Mouse (Mus musculus) macrophage (primary cell): Measurements from ENCODE around the gene Rpgrip1l. TPM values are rescaled to one million over a fixed set of nuclear protein-coding genes. Genes with fewer than 3 reads are reported as not detected.

Experiments used
- H3K27ac ChIP-seq: fragments of 350-480 bp; formaldehyde crosslinking; 2 replicates; pipeline ENCODE4 v1.9.0; 2021
- H3K36me3 ChIP-seq: fragments of 350-480 bp; formaldehyde crosslinking; 2 replicates; pipeline ENCODE4 v1.9.0; 2021; ENCODE audit errors: inconsistent target
- H3K4me3 ChIP-seq: fragments of 350-480 bp; formaldehyde crosslinking; 2 replicates; pipeline ENCODE4 v1.9.0; 2021; ENCODE audit errors: inconsistent target
- H3K79me2 ChIP-seq: fragments of 350-480 bp; formaldehyde crosslinking; 2 replicates; pipeline ENCODE4 v1.9.0; 2021; ENCODE audit errors: inconsistent target
- WGBS: methylation state at CpG from one replicate; pipeline ENCODE4 v1.1.7; 2026; ENCODE audit warnings: inconsistent platforms; ENCODE audit not compliant: missing documents; 5-methylcytosine and 5-hydroxymethylcytosine counted together
- polyA plus RNA-seq: library from polyadenylated mRNA; stranded (reverse); fragments of 250-400 nt; gene quantifications from 3 replicates; pipeline ENCODE4 v1.2.4, GENCODE M21; 2018; ENCODE audit warnings: inconsistent platforms

Gene Rpgrip1l
- polyA plus RNA-seq, 1 experiment from 2014 or later = 2.3 TPM

DNA sequence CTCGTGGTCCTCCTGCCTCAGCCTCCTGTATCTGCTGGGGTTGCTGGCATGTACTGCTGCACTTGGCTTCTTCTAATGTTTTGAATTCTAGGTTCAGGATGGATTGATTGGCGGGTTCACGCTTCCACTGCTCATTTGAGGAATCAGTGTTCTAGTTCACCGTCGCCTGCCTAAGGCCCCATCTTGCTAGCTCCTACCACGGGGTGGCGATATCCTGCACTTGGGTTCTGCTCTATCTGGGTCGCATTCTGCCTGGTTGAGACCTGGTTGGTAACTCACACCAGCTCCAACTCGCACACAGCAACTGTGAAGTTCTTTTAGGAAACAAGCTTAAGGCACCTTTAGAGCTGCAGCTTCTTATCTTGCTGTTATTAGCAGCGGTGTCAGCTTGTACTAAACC is 34.1 kb upstream of the Rpgrip1l start:
- WGBS = 97% methylated on average over 10 of the region's 10 CpGs
- Histone ChIP-seq H3K4me3 (no peak overlapping the region), H3K79me2 (peaks cover 10% of the 10 kb centered on the region; the same call in 1 of the 2 replicates), H3K27ac (no peak overlapping the region), H3K36me3 (no peaks in the 10 kb centered on the region)

DNA sequence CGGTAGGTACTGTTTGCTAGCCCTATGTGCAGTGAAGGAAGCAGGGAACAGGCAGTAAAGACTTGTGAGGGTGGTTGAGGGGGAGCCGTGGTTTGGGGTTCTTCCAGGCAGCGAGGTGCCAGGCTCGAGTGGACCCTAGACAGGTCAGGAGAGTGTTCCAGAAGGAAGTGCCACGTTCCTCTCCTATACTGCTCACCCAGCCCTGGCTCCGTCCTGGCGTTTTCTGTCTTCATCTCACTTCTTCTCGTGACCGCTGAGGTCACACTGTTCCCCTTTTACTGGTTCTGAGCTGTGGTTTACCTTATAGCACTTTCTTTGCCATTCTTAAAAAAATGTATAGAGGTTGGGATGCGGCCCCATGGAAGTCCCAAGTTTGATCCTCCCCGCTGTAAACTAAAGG is 31.6 kb upstream of the Rpgrip1l start:
- no peaks in the 10 kb centered on the region for H3K36me3 ChIP-seq
- WGBS = 25% methylated on average over 11 of the region's 11 CpGs
- H3K4me3 ChIP-seq = no peak overlapping the region
- H3K27ac ChIP-seq = 0 out of 2 replicates have a peak overlapping the region, but pooled peaks have one; percentile 5
- peaks cover 10% of the 10 kb centered on the region; the same call in 1 of the 2 replicates for H3K79me2 ChIP-seq

DNA sequence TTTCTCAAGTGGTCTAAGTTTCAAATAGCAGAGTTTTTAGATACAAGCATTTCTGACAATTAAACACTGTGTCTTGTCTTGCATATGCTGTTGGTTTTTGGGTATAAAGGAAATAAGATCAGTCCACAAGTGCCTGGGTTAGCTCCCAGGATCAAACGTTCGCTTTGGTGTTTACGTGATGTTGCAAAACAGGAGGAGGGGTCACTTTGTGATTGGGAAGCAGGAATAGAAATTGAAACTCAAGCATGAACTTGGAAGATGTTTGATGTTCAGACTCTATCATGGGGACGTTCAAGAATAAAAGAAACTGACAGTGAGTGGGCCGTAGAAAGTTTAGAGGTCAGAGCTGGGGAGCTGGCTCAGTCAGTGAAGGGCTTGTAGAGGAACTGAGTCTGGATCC is 29.7 kb upstream of the Rpgrip1l start:
- Histone ChIP-seq H3K36me3 (no peaks in the 10 kb centered on the region), H3K27ac (no peak overlapping the region), H3K4me3 (no peak overlapping the region), H3K79me2 (peaks cover 16% of the 10 kb centered on the region; the same call in 1 of the 2 replicates)
- WGBS = 36% methylated on average over 5 of the region's 5 CpGs

DNA sequence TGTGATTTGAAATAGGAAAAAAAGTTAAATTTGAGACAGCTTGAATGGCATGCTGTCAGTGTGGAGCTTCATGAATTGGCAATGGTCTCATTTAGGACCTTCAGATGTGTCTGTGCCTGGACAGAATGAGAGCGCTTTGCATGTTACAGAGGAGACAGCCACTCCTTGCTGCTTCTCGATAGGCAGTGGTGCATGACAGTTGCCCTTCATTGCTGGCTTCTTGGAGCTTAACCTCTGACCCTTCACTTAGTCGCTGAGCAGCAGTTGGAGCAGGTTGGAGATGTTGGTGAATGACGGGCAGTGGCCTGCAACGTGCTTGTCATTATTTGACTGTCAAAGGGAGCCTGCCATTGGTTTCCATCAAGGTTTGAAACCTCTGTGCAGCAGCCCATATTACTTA is 29.1 kb upstream of the Rpgrip1l start:
- Histone ChIP-seq H3K79me2 (peaks cover 16% of the 10 kb centered on the region; the same call in 1 of the 2 replicates), H3K27ac (no peak overlapping the region), H3K36me3 (no peaks in the 10 kb centered on the region), H3K4me3 (no peak overlapping the region)
- 81% methylated on average over 4 of the region's 5 CpGs for WGBS

DNA sequence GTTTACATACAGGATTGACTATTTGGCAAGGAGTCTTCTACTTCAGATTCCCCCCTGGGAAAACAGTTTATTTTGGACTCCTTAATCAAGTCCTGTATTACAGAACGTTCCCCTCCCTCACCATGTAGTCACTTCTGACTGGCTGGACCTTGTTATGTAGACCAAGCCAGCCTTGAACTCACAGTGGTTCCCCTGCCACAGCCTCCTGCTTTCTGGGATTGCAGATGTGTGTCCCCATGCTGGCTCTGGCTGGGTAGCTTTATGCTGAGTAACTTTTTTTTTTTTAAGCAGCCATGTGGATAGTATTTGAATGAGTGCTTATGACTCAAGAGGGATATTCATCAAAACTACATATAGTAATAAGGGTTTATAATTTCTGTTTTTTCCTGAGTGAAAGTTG is 27.7 kb upstream of the Rpgrip1l start:
- 92% methylated on average over 1 of the region's 1 CpGs for WGBS
- no peaks in the 10 kb centered on the region for H3K36me3 ChIP-seq
- no peak overlapping the region for H3K27ac ChIP-seq
- no peak overlapping the region for H3K4me3 ChIP-seq
- peaks cover 23% of the 10 kb centered on the region; the same call in 1 of the 2 replicates for H3K79me2 ChIP-seq

DNA sequence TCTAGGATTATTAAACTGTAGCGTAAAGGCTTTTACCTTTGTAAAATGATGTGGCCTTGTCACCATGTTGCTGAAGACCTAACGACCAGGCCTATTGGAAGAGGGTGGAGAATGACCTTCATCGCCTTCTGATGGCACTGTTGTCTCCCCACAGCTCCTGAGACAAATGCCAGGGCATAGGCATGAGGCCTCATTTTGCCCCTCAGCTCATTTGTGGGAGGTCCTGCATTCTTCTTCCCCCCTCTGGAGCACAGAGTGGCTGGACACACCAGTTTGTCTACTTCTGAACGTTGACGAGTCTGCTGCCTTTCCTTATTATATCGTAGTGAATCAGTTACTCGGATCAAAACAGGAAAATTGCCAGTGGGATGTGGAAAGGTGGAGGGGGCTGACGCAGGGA is 26.6 kb upstream of the Rpgrip1l start:
- Histone ChIP-seq H3K27ac (no peak overlapping the region), H3K79me2 (peaks cover 24% of the 10 kb centered on the region; the same call in 1 of the 2 replicates), H3K36me3 (no peaks in the 10 kb centered on the region), H3K4me3 (no peak overlapping the region)
- 95% methylated on average over 6 of the region's 8 CpGs for WGBS

DNA sequence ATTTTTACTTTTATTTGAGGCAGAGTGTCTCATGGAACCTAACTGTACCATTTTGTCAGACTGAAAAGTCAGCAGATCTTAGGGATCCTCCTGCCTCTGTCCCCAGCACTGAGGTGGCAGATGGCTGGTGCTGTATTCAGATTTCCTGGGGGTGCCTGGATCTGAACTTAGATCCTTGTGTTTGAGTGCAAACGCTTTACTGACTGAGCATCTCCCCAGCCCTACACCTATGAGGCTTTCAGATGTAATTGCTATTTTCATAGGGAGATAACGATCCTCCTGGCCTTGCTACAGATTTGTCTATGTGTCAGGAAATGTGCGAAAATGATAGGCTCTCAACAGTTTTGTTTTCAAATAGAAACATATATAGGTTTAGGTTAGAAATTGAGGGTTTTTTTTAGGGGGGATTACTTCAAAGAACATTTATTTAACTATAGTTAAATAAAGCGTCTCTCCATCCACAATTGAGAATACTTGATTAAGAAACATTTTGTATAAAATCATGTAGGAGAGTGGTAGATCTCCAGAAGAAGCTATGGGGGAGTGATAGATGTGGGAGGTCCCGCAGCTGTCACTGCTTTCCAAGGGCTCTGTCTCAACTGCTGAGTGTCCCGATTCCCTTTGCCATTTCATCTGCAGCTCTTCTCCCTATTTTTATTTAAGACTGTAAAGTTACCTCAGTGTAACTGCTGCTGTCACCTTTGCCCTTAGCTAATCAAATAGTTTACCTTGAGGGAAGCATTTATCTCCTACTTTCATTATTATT is 25.5 kb upstream of the Rpgrip1l start:
- H3K79me2 ChIP-seq = peaks cover 35% of the 10 kb centered on the region; the same call in 1 of the 2 replicates
- WGBS = 100% methylated on average over 6 of the region's 6 CpGs
- no peak overlapping the region for H3K4me3 ChIP-seq
- H3K27ac ChIP-seq = no peak overlapping the region
- H3K36me3 ChIP-seq = no peaks in the 10 kb centered on the region

DNA sequence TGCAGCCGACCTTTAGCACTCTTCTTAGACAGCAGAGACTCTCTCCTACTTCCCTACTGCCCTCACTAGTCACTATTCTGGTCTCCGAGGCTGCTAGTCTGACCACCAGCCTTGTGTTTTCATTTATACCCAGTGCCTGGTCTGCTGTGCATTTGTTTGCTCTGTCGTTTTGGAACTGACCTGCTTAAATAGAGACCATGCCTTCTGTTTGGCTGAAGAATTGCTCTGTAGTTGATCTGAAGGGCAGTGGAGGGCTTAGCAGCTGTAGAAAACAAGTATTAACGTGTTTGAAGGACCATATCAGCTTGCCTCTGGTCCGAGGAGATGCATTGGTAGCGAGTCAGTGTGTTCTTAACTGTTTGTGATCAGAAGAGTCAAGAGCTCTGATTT is 16.4 kb upstream of the Rpgrip1l start:
- WGBS = 87% methylated on average over 6 of the region's 6 CpGs
- H3K79me2 ChIP-seq = peaks cover 90% of the 10 kb centered on the region; the same call in 1 of the 2 replicates
- no peak overlapping the region for H3K27ac ChIP-seq
- 0 out of 2 replicates have a peak, but pooled peaks cover 5% of the 10 kb centered on the region for H3K36me3 ChIP-seq
- H3K4me3 ChIP-seq = no peak overlapping the region

DNA sequence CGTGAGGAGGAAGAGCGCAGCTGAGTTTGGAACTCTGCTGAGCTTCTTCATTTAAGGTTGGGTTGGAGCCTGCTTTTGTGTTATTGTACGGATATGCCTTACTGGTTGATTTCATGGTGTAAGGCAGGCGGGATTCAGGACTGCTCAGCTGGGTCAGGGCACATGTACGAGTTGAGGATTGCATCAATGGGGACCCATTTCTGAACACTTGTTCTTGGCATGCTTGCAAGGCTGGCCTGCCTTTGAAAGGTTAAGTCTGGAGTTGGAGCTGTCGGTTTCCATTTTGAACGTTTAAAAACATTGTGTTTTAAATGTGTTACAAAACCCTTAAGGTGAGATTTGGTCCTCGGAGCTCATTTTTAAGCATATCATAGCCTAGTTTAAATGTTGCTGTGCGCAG is 16.0 kb upstream of the Rpgrip1l start:
- Histone ChIP-seq H3K79me2 (peaks cover 90% of the 10 kb centered on the region; the same call in 1 of the 2 replicates), H3K36me3 (0 out of 2 replicates have a peak, but pooled peaks cover 5% of the 10 kb centered on the region), H3K27ac (no peak overlapping the region), H3K4me3 (no peak overlapping the region)
- WGBS = 93% methylated on average over 9 of the region's 9 CpGs

DNA sequence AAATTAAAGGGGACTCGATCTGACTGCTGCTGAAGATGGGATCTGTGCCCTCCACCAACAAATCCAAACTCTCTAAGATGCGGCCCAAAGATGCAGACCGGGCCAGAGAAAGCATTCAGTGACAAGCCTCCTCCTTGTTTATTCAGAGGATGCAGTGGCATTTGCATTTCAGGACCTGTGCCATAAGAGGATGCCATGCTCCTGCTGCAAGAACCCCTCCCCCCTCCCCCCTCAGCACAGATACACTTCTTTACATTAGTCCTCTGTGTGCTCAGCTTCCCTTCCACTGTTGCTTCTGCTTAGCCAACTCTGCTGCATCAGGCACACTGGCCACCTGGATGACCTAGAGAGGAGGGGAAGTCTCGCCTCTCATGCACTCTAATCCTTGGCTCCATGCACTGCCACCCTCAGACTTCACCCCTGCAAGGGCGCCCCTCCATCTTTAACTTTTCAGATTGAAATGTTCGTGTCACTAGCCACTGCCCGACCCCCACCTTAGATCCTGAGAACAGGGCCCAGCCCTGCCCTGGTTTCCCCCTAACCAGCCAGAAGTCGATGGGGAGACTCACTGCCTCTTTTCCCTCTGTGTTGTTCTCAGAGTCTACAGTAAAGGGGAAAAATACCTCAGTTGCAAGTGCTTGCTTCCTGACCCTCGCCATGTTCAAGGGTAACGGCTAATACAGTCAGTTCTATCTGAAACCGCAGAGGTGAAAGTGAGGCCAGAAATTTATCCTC is 14.6 kb upstream of the Rpgrip1l start:
- Histone ChIP-seq H3K4me3 (no peak overlapping the region), H3K79me2 (peaks cover 90% of the 10 kb centered on the region; the same call in 1 of the 2 replicates), H3K36me3 (0 out of 2 replicates have a peak, but pooled peaks cover 5% of the 10 kb centered on the region), H3K27ac (no peak overlapping the region)
- WGBS = 94% methylated on average over 11 of the region's 11 CpGs

DNA sequence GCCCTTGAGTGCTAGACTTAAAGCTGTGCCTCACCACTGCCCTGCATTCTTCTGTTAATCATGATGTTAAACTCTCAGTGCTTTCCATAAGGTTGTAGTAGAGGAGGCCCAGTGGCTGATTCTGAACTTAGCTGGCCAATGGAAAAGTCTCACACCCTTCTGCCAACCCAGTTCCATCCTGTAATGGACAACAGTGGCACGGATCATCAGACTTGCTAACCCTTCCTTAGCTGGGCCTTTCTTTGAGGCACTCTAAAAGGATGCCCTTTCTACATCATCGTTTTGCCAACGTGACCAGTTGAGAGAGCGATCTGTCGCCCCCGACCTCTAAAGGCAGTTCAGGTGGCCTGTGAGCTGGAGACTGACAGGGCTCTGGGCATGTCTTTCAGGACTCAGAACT is 13.9 kb upstream of the Rpgrip1l start:
- no peak overlapping the region for H3K27ac ChIP-seq
- H3K36me3 ChIP-seq = 0 out of 2 replicates have a peak, but pooled peaks cover 5% of the 10 kb centered on the region
- WGBS = 87% methylated on average over 6 of the region's 6 CpGs
- peaks cover 88% of the 10 kb centered on the region; the same call in 1 of the 2 replicates for H3K79me2 ChIP-seq
- no peak overlapping the region for H3K4me3 ChIP-seq

DNA sequence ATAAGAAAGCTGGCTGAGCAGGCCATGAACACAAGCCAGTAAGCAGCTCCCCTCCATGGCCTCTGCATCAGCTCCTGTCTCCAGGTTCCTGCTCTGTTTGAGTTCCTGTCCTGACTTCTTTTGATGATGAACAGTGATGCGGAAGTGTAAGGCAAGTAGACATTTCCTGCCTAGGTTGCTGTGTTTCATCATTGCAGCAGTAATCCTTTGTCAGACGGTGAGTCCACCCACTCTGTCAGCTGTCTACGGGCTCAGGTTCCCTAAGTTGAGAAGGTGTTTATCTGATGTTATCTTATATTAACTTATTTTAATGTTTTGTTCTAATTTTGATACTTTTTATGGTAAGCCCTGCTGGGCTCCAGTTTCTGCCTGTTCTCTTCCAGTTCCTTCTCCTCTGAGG is 13.0 kb upstream of the Rpgrip1l start:
- Histone ChIP-seq H3K27ac (no peak overlapping the region), H3K4me3 (no peak overlapping the region), H3K79me2 (peaks cover 88% of the 10 kb centered on the region; the same call in 1 of the 2 replicates), H3K36me3 (0 out of 2 replicates have a peak, but pooled peaks cover 5% of the 10 kb centered on the region)
- WGBS = 42% methylated on average over 3 of the region's 3 CpGs

DNA sequence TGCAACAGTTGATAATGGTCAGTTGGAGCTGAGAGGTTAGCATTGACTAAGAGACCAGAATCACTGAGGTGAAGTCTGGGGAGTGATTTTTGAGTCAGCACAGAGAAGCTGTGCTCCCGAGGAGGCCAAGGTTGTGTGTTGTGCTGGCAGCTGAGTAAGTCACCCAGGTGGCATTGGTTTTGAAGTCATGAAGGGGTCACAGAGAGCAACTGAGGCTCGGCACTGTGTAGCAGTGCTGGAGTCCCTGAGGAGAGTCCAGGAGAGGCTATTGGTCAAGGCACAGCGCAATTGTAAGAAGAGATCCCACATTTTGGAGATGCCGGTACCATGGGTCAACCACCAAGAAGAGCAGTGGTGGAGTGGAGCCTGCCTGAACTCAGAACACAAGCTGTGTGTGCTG is 11.9 kb upstream of the Rpgrip1l start:
- Histone ChIP-seq H3K27ac (no peak overlapping the region), H3K79me2 (peaks cover 89% of the 10 kb centered on the region; the same call in 1 of the 2 replicates), H3K4me3 (no peak overlapping the region), H3K36me3 (0 out of 2 replicates have a peak, but pooled peaks cover 5% of the 10 kb centered on the region)
- WGBS = 90% methylated on average over 4 of the region's 4 CpGs

DNA sequence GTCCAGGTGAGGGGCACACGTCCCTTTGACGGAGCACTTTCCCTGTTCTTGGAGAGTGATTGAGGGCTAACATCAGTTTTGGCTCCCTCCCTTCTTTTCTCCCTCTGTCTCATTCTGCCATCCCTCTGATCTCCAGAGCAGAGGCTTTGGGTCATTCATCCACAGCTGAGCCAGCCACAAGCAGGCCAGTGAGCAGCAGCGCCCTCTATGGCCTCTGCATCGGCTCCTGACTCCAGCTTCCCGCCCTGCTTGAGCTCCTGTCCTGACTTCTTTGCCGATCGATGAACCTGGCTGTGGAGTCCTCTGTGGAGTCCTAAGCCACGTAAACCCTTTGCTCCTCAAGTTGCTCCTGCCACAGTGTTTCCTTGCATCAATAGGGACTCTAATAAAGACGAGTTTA is 11.2 kb upstream of the Rpgrip1l start:
- H3K4me3 ChIP-seq = no peak overlapping the region
- 0 out of 2 replicates have a peak, but pooled peaks cover 5% of the 10 kb centered on the region for H3K36me3 ChIP-seq
- no peak overlapping the region for H3K27ac ChIP-seq
- peaks cover 89% of the 10 kb centered on the region for H3K79me2 ChIP-seq
- 97% methylated on average over 9 of the region's 9 CpGs for WGBS

DNA sequence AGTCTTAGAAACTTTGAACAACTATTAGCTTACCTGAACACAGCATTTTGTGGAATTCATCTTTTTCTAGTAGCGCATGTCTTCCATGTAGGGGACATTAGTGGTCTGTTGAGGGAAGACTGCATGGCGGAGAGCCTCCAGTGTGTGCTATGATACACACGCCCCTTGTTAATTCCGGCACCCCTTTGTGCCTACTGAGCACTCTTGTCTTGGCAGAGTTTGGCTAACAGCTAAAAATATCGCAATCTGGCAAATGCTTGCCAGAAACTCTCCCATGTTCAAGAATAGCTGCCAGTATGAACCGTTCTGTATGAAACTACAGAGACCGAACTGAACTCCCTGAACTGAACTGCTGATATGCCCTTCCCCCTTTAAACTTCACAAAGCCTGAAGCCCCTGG is 10.4 kb upstream of the Rpgrip1l start:
- Histone ChIP-seq H3K4me3 (no peak overlapping the region), H3K36me3 (0 out of 2 replicates have a peak, but pooled peaks cover 5% of the 10 kb centered on the region)
- WGBS = 94% methylated on average over 7 of the region's 7 CpGs

More for the DNA sequence above, 10.4 kb upstream of the Rpgrip1l start:
- Histone ChIP-seq H3K27ac (no peak overlapping the region), H3K79me2 (peaks cover 89% of the 10 kb centered on the region)
